Comparison of ENCODE assay signal across 12 mouse cellular contexts in genomic region chr11:107449169-107449910, GRCm38 (mm10). TPM values are rescaled to one million over a fixed set of nuclear protein-coding genes. Genes with fewer than 3 reads are reported as not detected.
DNase-seq lines count a peak whose midpoint lies in the region; ATAC-seq and TF ChIP-seq lines count a peak whose summit lies in the region.
"Had no signal": no experiment of that assay in that cellular context is flagged by ENCODE, and none has a peak within 500 bp of the region (broad histone marks: within the 10 kb centered on the region; RNA-seq: fewer than 3 reads in every experiment).

No protein-coding gene starts in this region.

- intact Hi-C loops in heart, postnatal 14 days (cut with DNase I): no loop called here

- DNase-seq in heart, adult 18-20 months: peak; percentile 62 to 69
- DNase-seq in heart, postnatal 14 days: no peak
- no peak for DNase-seq in ovary, postnatal 10 days (ENCODE audit: low spot score)
- DNase-seq in ovary, postnatal 36 days (ENCODE audit: low spot score): no peak
- no peak for DNase-seq in hindbrain, embryonic 11.5 days (ENCODE audit: low spot score)
- DNase-seq: B cell, adult 2 months had no signal

- H3K27ac ChIP-seq in liver, embryonic 15.5 days (replicated peaks): peak overlapping the region; percentile 91
- no peak overlapping the region for H3K27ac ChIP-seq in hindbrain, embryonic 11.5 days (ENCODE audit: low read depth, low read length)
- H3K27ac ChIP-seq: kidney, postnatal 0 days had no signal

- peaks cover 12% of the 10 kb centered on the region for H3K36me3 ChIP-seq in E14TG2a.4 (ENCODE audit: insufficient read depth, low read length)
- peaks cover 12% of the 10 kb centered on the region; the same call in 1 of the 2 replicates for H3K36me3 ChIP-seq in liver, embryonic 15.5 days (replicated peaks)
- no peaks in the 10 kb centered on the region for H3K36me3 ChIP-seq in hindbrain, embryonic 11.5 days (ENCODE audit: control insufficient read depth, insufficient read depth, low read length)

- no peaks in the 10 kb centered on the region for H3K27me3 ChIP-seq in E14TG2a.4 (ENCODE audit: insufficient read depth, low read length)
- no peaks in the 10 kb centered on the region for H3K27me3 ChIP-seq in liver, embryonic 15.5 days
- H3K27me3 ChIP-seq in hindbrain, embryonic 11.5 days (ENCODE audit: control insufficient read depth, insufficient read depth, low read length): no peaks in the 10 kb centered on the region

- TF ChIP-seq CTCF in E14TG2a.4 (conservative IDR thresholded peaks at IDR 0.05; ENCODE audit: low read length): no peak

- peak overlapping the region; percentile 70 for H3K4me2 ChIP-seq in liver, embryonic 15.5 days
- no peak overlapping the region for H3K4me2 ChIP-seq in hindbrain, embryonic 11.5 days (replicated peaks; ENCODE audit: low read depth, low read length)
- H3K4me2 ChIP-seq: lung, embryonic 14.5 days had no signal

- H3K4me3 ChIP-seq in E14TG2a.4 (replicated peaks; ENCODE audit: low read length): peak overlapping the region; percentile 62
- H3K4me3 ChIP-seq in liver, embryonic 15.5 days (replicated peaks): peak overlapping the region; percentile 25
- H3K4me3 ChIP-seq in hindbrain, embryonic 11.5 days (ENCODE audit: low read depth, low read length): no peak overlapping the region

- ATAC-seq in erythroid progenitor cell, adult 5-6 weeks (replicated peaks; ENCODE audit: low FRiP score, poor library complexity, severe bottlenecking): peak; percentile 73
- ATAC-seq in liver, embryonic 15.5 days (ENCODE audit: insufficient read depth): peak; percentile 79
- no peak for ATAC-seq in hindbrain, embryonic 11.5 days (ENCODE audit: low FRiP score)
- ATAC-seq: forebrain, embryonic 16.5 days had no signal

- 21% methylated on average over 17 of the region's 17 CpGs for WGBS in liver, embryonic 15.5 days (ENCODE audit: insufficient replicate concordance)
- 81% methylated on average over 17 of the region's 17 CpGs for WGBS in hindbrain, embryonic 11.5 days

- H3K9me3 ChIP-seq in E14TG2a.4 (ENCODE audit: low read length): no peaks in the 10 kb centered on the region
- no peaks in the 10 kb centered on the region for H3K9me3 ChIP-seq in liver, embryonic 15.5 days (replicated peaks)
- no peaks in the 10 kb centered on the region for H3K9me3 ChIP-seq in hindbrain, embryonic 11.5 days (ENCODE audit: control insufficient read depth, low read length)

- peak overlapping the region; percentile 61 for H3K9ac ChIP-seq in liver, embryonic 15.5 days
- H3K9ac ChIP-seq in hindbrain, embryonic 11.5 days (ENCODE audit: low read depth, low read length): no peak overlapping the region
- H3K9ac ChIP-seq: lung, embryonic 14.5 days had no signal

- H3K4me1 ChIP-seq in E14TG2a.4 (replicated peaks; ENCODE audit: low read depth, low read length): peaks cover 97% of the 10 kb centered on the region
- peaks cover 74% of the 10 kb centered on the region for H3K4me1 ChIP-seq in liver, embryonic 15.5 days (replicated peaks)
- H3K4me1 ChIP-seq in hindbrain, embryonic 11.5 days (replicated peaks; ENCODE audit: control insufficient read depth, insufficient read depth, low read length): no peaks in the 10 kb centered on the region

RNA-seq across cellular contexts. Expression of gene Pitpnc1, which starts 21.2 kb away (rescaled TPM):
- total RNA-seq in heart, adult 18-20 months (2021): 10 to 100 TPM; 74.8 to 76.3 TPM
- 10 to 100 TPM; 67.9 to 68.4 TPM for total RNA-seq in heart, postnatal 14 days (2021)
- total RNA-seq in erythroid progenitor cell, adult 5-6 weeks (2015; ENCODE audit: low replicate concordance): 27.4 and 35.2 TPM in 2 replicates
- total RNA-seq in erythroid progenitor cell, adult 5-6 weeks (2017; ENCODE audit: low replicate concordance): 14.7 and 21.9 TPM in 2 replicates
- polyA plus RNA-seq in liver, embryonic 15.5 days (2015; fragmentation: Nextera tagmentation; extraction: Ambion mirVana): 7.0 and 7.3 TPM in 2 replicates
- polyA plus RNA-seq in hindbrain, embryonic 11.5 days (2014; fragmentation: Nextera tagmentation; extraction: Ambion mirVana): 26.8 and 32.3 TPM in 2 replicates

RNA-seq across cellular contexts. Expression of gene Psmd12, which starts 29.9 kb away (rescaled TPM):
- 10 to 100 TPM; 93.3 to 94.7 TPM for total RNA-seq in heart, adult 18-20 months (2021)
- total RNA-seq in heart, postnatal 14 days (2021): 10 to 100 TPM; 81.7 to 84.0 TPM
- total RNA-seq in erythroid progenitor cell, adult 5-6 weeks (2015; ENCODE audit: low replicate concordance): 34.0 and 44.0 TPM in 2 replicates
- total RNA-seq in erythroid progenitor cell, adult 5-6 weeks (2017; ENCODE audit: low replicate concordance): 74.1 and 85.4 TPM in 2 replicates
- polyA plus RNA-seq in liver, embryonic 15.5 days (2015; fragmentation: Nextera tagmentation; extraction: Ambion mirVana): 78.6 and 88.4 TPM in 2 replicates
- 224 and 230 TPM in 2 replicates for polyA plus RNA-seq in hindbrain, embryonic 11.5 days (2014; fragmentation: Nextera tagmentation; extraction: Ambion mirVana)

Comparison
In these comparisons a context has a peak if more than half of its experiments do, and no peak if none do; other contexts are left out.
1. DNase-seq: peak in heart, adult 18-20 months (2 of 2); none in heart, postnatal 14 days (0 of 2), ovary, postnatal 10 days (single experiment), ovary, postnatal 36 days (single experiment) and hindbrain, embryonic 11.5 days (single experiment).